18 mouse cellular contexts compared by ENCODE assay signal in the genomic region with DNA sequence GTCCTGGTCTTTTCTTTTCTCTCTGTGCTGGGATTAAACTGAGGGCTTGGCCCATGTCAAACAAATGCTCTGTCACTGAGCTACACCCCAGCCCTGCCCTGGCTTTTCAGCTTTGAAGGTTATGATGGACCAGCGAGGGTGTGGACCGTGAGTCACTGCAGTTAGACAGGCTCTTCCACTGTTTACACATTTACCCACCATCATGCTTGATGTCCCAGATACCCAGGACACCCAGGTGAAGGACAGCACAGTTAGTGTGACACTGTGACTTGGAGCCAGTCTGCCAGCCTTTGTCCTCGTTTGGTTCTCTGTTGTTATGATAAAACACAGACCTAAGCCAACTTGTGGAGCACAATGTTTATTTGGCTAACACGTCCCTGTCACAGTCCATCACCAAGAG. TPM values are rescaled to one million over a fixed set of nuclear protein-coding genes. Genes with fewer than 3 reads are reported as not detected.
DNase-seq lines count a peak whose midpoint lies in the region; ATAC-seq lines count a peak whose summit lies in the region.
"Had no signal": no experiment of that assay in that cellular context is flagged by ENCODE, and none has a peak within 500 bp of the region (broad histone marks: within the 10 kb centered on the region; RNA-seq: fewer than 3 reads in every experiment).

No protein-coding gene starts in this region.

- no peak overlapping the region for H3K4me3 ChIP-seq in limb, embryonic 15.5 days
- no peak overlapping the region for H3K4me3 ChIP-seq in limb, embryonic 10.5 days
- H3K4me3 ChIP-seq: embryonic facial prominence, embryonic 13.5 days; forebrain, embryonic 12.5 days; heart, embryonic 15.5 days; left cerebral cortex, adult 2 months; neural tube, embryonic 13.5 days had no signal

- no peak overlapping the region for H3K9ac ChIP-seq in limb, embryonic 15.5 days
- H3K9ac ChIP-seq: embryonic facial prominence, embryonic 13.5 days; forebrain, embryonic 12.5 days; heart, embryonic 15.5 days; neural tube, embryonic 13.5 days had no signal

- H3K27ac ChIP-seq in limb, embryonic 15.5 days = peak overlapping the region; percentile 39; the same call in 1 of the 2 replicates
- no peak overlapping the region for H3K27ac ChIP-seq in limb, embryonic 10.5 days
- H3K27ac ChIP-seq: embryonic facial prominence, embryonic 13.5 days; forebrain, embryonic 12.5 days; heart, embryonic 15.5 days; left cerebral cortex, adult 2 months; macrophage; neural tube, embryonic 13.5 days had no signal

- no peaks in the 10 kb centered on the region for H3K9me3 ChIP-seq in limb, embryonic 15.5 days
- no peaks in the 10 kb centered on the region for H3K9me3 ChIP-seq in limb, embryonic 10.5 days (replicated peaks)
- H3K9me3 ChIP-seq: embryonic facial prominence, embryonic 13.5 days; forebrain, embryonic 12.5 days; heart, embryonic 15.5 days; neural tube, embryonic 13.5 days had no signal

- H3K4me1 ChIP-seq in limb, embryonic 15.5 days = peaks cover 25% of the 10 kb centered on the region
- H3K4me1 ChIP-seq in limb, embryonic 10.5 days = peaks cover 13% of the 10 kb centered on the region

- no peak overlapping the region for H3K4me2 ChIP-seq in limb, embryonic 15.5 days
- H3K4me2 ChIP-seq: embryonic facial prominence, embryonic 13.5 days; forebrain, embryonic 12.5 days; heart, embryonic 15.5 days; liver, embryonic 11.5 days; neural tube, embryonic 13.5 days had no signal

- H3K36me3 ChIP-seq in limb, embryonic 15.5 days = no peaks in the 10 kb centered on the region
- H3K36me3 ChIP-seq in limb, embryonic 10.5 days = no peaks in the 10 kb centered on the region
- H3K36me3 ChIP-seq: embryonic facial prominence, embryonic 13.5 days; forebrain, embryonic 12.5 days; heart, embryonic 15.5 days; neural tube, embryonic 13.5 days had no signal

- ATAC-seq in limb, embryonic 15.5 days (ENCODE audit: insufficient number of reproducible peaks, low FRiP score, low TSS enrichment, low read depth) = no peak
- no peak for ATAC-seq in CD4-positive, CD25-positive, alpha-beta regulatory T cell, adult 4 months
- ATAC-seq: midbrain, embryonic 16.5 days; Patski had no signal

- DNase-seq in limb, embryonic 10.5 days (ENCODE audit: low spot score) = no peak
- DNase-seq in 3134 (ENCODE audit: extremely low read depth, insufficient read length, low spot score) (peak; percentile 42), ZHBTc4 (ENCODE audit: low read depth, low spot score) (peak; percentile 28)
- peak; percentile 32 for DNase-seq in kidney, postnatal 14 days
- DNase-seq in right cerebral cortex, postnatal 36 days (ENCODE audit: low spot score in 2 of 2) = no peak
- DNase-seq: cerebellum, postnatal 36 days had no signal

- WGBS in limb, embryonic 15.5 days = 65% methylated on average over 4 of the region's 4 CpGs
- 49% methylated on average over 4 of the region's 4 CpGs for WGBS in limb, embryonic 10.5 days

- 0 out of 2 replicates have a peak, but pooled peaks cover 1% of the 10 kb centered on the region for H3K27me3 ChIP-seq in limb, embryonic 15.5 days
- no peaks in the 10 kb centered on the region for H3K27me3 ChIP-seq in limb, embryonic 10.5 days (ENCODE audit: low read depth, poor library complexity, severe bottlenecking)
- H3K27me3 ChIP-seq: embryonic facial prominence, embryonic 13.5 days; heart, embryonic 15.5 days; neural tube, embryonic 13.5 days; Patski had no signal

RNA-seq across cellular contexts. Expression of a gene that starts 34.9 kb away (rescaled TPM):
- polyA plus RNA-seq in limb, embryonic 15.5 days (2015; fragmentation: Nextera tagmentation; extraction: Ambion mirVana) = not detected in 2 replicates
- polyA plus RNA-seq in limb, embryonic 10.5 days (2016; fragmentation: Nextera tagmentation; extraction: Ambion mirVana) = not detected in 2 replicates
- under 1 TPM in 1 of 2 experiments, not detected in 1; 0.50 TPM for polyA plus RNA-seq in CD4-positive, CD25-positive, alpha-beta regulatory T cell, adult 4 months (2017; shearing (Covaris generic))
- polyA plus RNA-seq: embryonic facial prominence, embryonic 13.5 days; forebrain, embryonic 12.5 days; heart, embryonic 15.5 days; hindbrain, embryonic 11.5 days; liver, embryonic 11.5 days; macrophage; midbrain, embryonic 16.5 days; neural tube, embryonic 13.5 days had no signal

Comparison
In these comparisons a context has a peak if more than half of its experiments do, and no peak if none do; other contexts are left out.
1. DNase-seq: peak in 3134 (single experiment), ZHBTc4 (single experiment) and kidney, postnatal 14 days (single experiment); none in limb, embryonic 10.5 days (single experiment) and right cerebral cortex, postnatal 36 days (0 of 2).